Mouse (Mus musculus) midbrain, embryonic 16.5 days (tissue): ENCODE data around the gene Trim31. TPM values are rescaled to one million over a fixed set of nuclear protein-coding genes. Genes with fewer than 3 reads are reported as not detected.
"Not testable (repeated sequence)": the region's sequence is repeated elsewhere in the genome, so short reads cannot be mapped to it uniquely, and the experiment has no call there.

Experiments
- ATAC-seq: fragments of 200-750 bp; cut with Nextera tagmentation; 2 replicates; pipeline ENCODE4 v1.8.0; 2017; ENCODE audit warnings: moderate TSS enrichment
- H3K27ac ChIP-seq: fragments of 300-500 bp; sonication (generic); 2 replicates; pipeline ENCODE4 v1.5.1; 2014; ENCODE audit warnings: mild to moderate bottlenecking, low read length, mixed read lengths
- H3K27me3 ChIP-seq: fragments of 300-500 bp; sonication (generic); 2 replicates; pipeline ENCODE4 v1.6.1; 2014; ENCODE audit warnings: low read depth, low read length, mixed read lengths; ENCODE audit not compliant: control insufficient read depth, insufficient read depth
- H3K36me3 ChIP-seq: fragments of 300-500 bp; sonication (generic); 2 replicates; pipeline ENCODE4 v1.6.1; 2014; ENCODE audit warnings: mild to moderate bottlenecking, low read length, moderate library complexity, mixed read lengths; ENCODE audit not compliant: control insufficient read depth, insufficient read depth
- H3K4me1 ChIP-seq: fragments of 300-500 bp; sonication (generic); 2 replicates; pipeline ENCODE4 v1.6.1; 2014; ENCODE audit warnings: mild to moderate bottlenecking, low read length, mixed read lengths; ENCODE audit not compliant: control insufficient read depth, insufficient read depth
- H3K4me2 ChIP-seq: fragments of 300-500 bp; sonication (generic); 2 replicates; pipeline ENCODE4 v1.6.1; 2014; ENCODE audit warnings: mild to moderate bottlenecking, low read length, mixed read lengths
- H3K4me3 ChIP-seq: fragments of 300-500 bp; sonication (generic); 2 replicates; pipeline ENCODE4 v1.5.1; 2014; ENCODE audit warnings: low read depth, mild to moderate bottlenecking, low read length, moderate library complexity, mixed read lengths
- H3K9ac ChIP-seq: fragments of 300-500 bp; sonication (generic); 2 replicates; pipeline ENCODE4 v1.6.1; 2014; ENCODE audit warnings: low read depth, low read length, mixed read lengths
- H3K9me3 ChIP-seq: fragments of 300-500 bp; sonication (generic); replicated peaks from 2 replicates; pipeline ENCODE4 v1.6.1; 2014; ENCODE audit warnings: mild to moderate bottlenecking, low read length, mixed read lengths; ENCODE audit not compliant: control insufficient read depth, poor library complexity, severe bottlenecking
- WGBS: fragments of 180-500 bp; shearing (Covaris S2); extraction: QIAGEN DNeasy Blood & Tissue Kit; methylation state at CpG from one replicate; pipeline ENCODE4 v1.1.7; 2014; 5-methylcytosine and 5-hydroxymethylcytosine counted together
- polyA plus RNA-seq: library from polyadenylated mRNA; unstranded; fragments of >200 nt; fragmentation: Nextera tagmentation; extraction: Ambion mirVana; gene quantifications from 2 replicates; pipeline ENCODE4 v1.2.1, GENCODE M21; 2015

Gene Trim31
- polyA plus RNA-seq, 1 experiment from 2014 or later = not detected

GRCm38 (mm10) chr17:36891496-36891895, 6.4 kb upstream of the Trim31 start:
- not testable (repeated sequence) for H3K36me3 ChIP-seq, H3K27ac ChIP-seq, H3K9ac ChIP-seq, H3K4me1 ChIP-seq, H3K27me3 ChIP-seq, H3K4me3 ChIP-seq, H3K4me2 ChIP-seq, ATAC-seq, H3K9me3 ChIP-seq
- 92% methylated on average over 1 of the region's 1 CpGs for WGBS

- Histone ChIP-seq H3K36me3 (no peaks in the 10 kb centered on the region), H3K4me3 (no peak overlapping the region), H3K27ac (no peak overlapping the region), H3K9me3 (no peaks in the 10 kb centered on the region), H3K9ac (no peak overlapping the region), H3K4me2 (no peak overlapping the region), H3K4me1 (no peaks in the 10 kb centered on the region), H3K27me3 (no peaks in the 10 kb centered on the region)
- peak; percentile 67; the same call in 1 of the 2 replicates for ATAC-seq
- 9% methylated on average over 2 of the region's 2 CpGs for WGBS
Observed at GRCm38 (mm10) chr17:36892362-36892761, 5.6 kb upstream of the Trim31 start.

- no peak overlapping the region for H3K4me2 ChIP-seq
- no peak for ATAC-seq
- H3K9ac ChIP-seq = no peak overlapping the region
- no peaks in the 10 kb centered on the region for H3K36me3 ChIP-seq
- no peaks in the 10 kb centered on the region for H3K9me3 ChIP-seq
- no peaks in the 10 kb centered on the region for H3K4me1 ChIP-seq
- WGBS = 81% methylated on average over 5 of the region's 5 CpGs
- no peak overlapping the region for H3K4me3 ChIP-seq
- no peaks in the 10 kb centered on the region for H3K27me3 ChIP-seq
- no peak overlapping the region for H3K27ac ChIP-seq
Observed at GRCm38 (mm10) chr17:36893387-36893786, 4.5 kb upstream of the Trim31 start.

DNA sequence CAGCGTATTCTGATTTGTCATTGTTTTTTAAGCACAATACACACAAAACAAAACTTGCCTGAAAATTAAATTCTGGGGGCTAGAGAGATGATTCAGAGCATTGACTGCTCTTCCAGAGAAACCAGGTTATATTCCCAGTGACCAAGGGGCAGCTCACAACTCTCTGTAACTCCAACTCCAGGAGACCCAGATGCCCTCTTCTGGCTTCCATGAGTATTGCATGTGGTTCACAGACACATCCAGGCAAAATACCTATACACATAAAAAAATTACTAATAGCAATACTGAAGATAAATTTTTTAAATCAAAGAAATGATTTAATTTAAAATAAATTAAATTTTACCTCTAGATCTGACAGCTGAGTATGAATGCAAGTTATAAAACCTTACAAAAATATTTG, 1.3 kb upstream of the Trim31 start:
- no peaks in the 10 kb centered on the region for H3K9me3 ChIP-seq
- H3K9ac ChIP-seq = no peak overlapping the region
- no peak overlapping the region for H3K27ac ChIP-seq
- H3K4me1 ChIP-seq = no peaks in the 10 kb centered on the region
- ATAC-seq = no peak
- no peak overlapping the region for H3K4me2 ChIP-seq
- WGBS = 94% methylated on average over 1 of the region's 1 CpGs
- no peaks in the 10 kb centered on the region for H3K36me3 ChIP-seq
- no peak overlapping the region for H3K4me3 ChIP-seq
- no peaks in the 10 kb centered on the region for H3K27me3 ChIP-seq

- no peaks in the 10 kb centered on the region for H3K4me1 ChIP-seq
Observed at GRCm38 (mm10) chr17:36897065-36897464, 853 bp upstream of the Trim31 start.

DNA sequence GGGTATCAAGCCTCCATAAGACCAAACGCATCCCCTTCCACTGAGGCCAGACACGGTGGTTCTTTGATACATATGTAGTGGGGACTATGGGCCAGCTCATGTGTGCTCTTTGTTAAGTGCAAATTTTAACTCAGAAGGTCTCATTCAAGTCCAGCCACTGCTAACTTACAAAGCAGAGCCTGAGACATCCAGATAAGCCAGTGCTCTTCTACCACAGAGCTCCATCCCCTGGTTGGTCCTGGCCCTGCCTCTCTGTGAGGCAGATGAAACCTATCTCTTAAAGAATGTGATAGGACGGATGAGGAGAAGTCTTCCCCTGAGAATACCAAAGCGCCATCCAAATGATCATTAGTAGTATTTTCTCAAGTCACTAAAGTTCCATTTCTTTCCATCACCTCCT, 1.5 kb downstream of the Trim31 start:
- no peaks in the 10 kb centered on the region for H3K27me3 ChIP-seq
- no peak overlapping the region for H3K4me2 ChIP-seq
- WGBS = 87% methylated on average over 4 of the region's 4 CpGs
- H3K9ac ChIP-seq = no peak overlapping the region
- H3K36me3 ChIP-seq = no peaks in the 10 kb centered on the region
- H3K4me1 ChIP-seq = no peaks in the 10 kb centered on the region
- no peak overlapping the region for H3K4me3 ChIP-seq
- H3K27ac ChIP-seq = no peak overlapping the region
- H3K9me3 ChIP-seq = no peaks in the 10 kb centered on the region
- ATAC-seq = no peak

More at GRCm38 (mm10) chr17:36897065-36897464, 853 bp upstream of the Trim31 start:
- no peak overlapping the region for H3K4me2 ChIP-seq
- H3K9me3 ChIP-seq = no peaks in the 10 kb centered on the region
- H3K4me3 ChIP-seq = no peak overlapping the region
- H3K9ac ChIP-seq = no peak overlapping the region
- no peaks in the 10 kb centered on the region for H3K27me3 ChIP-seq
- no peak for ATAC-seq
- H3K27ac ChIP-seq = no peak overlapping the region
- no peaks in the 10 kb centered on the region for H3K36me3 ChIP-seq

DNA sequence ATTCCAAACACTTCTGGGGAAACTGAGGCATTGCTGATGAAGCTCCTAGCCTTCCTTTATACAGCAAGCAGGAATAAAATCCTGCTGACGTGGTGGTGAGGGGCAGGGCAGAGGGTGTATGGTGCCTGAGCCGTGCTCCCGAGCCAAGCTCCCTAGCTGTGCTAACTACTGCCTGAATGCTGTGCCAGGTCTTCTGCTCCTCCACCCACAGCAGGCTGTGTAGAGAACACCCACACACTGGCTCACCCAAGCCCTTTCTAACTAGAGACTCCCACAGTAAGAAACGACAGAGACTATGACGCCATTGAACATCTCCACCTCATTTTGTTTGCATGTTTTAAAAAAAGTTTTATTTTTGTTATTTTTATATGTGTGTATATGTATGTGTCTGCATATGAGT, 2.1 kb downstream of the Trim31 start:
- no peak overlapping the region for H3K27ac ChIP-seq
- ATAC-seq = no peak
- no peaks in the 10 kb centered on the region for H3K9me3 ChIP-seq
- H3K4me1 ChIP-seq = no peaks in the 10 kb centered on the region
- WGBS = 92% methylated on average over 5 of the region's 5 CpGs
- no peak overlapping the region for H3K4me2 ChIP-seq
- no peaks in the 10 kb centered on the region for H3K36me3 ChIP-seq
- H3K4me3 ChIP-seq = no peak overlapping the region
- no peaks in the 10 kb centered on the region for H3K27me3 ChIP-seq
- no peak overlapping the region for H3K9ac ChIP-seq

- Histone ChIP-seq H3K4me1 (no peaks in the 10 kb centered on the region), H3K36me3 (no peaks in the 10 kb centered on the region), H3K4me2 (no peak overlapping the region), H3K9ac (no peak overlapping the region), H3K27me3 (no peaks in the 10 kb centered on the region), H3K27ac (no peak overlapping the region), H3K9me3 (no peaks in the 10 kb centered on the region), H3K4me3 (no peak overlapping the region)
- ATAC-seq = no peak
- 30% methylated on average over 1 of the region's 1 CpGs for WGBS
Observed at GRCm38 (mm10) chr17:36900691-36901090, 2.8 kb downstream of the Trim31 start.

DNA sequence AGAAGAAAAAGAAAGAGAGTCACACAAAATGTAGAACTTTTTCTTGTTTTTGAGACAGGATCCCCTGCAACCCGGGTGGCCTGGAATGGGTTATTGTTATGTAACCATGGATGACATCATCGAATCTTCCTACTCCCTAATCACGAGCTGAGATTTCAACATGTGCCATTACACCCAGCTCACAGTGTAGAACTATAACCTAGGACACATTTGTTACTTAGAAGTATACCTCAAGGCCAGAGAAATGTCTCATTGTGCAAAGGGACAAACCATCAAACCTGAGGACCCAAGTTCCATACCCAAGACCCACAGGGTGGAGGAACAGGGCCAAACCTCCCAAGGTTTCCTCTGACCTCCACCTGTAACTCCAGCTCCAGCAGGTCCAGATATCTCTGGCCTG, 5.7 kb downstream of the Trim31 start:
- Histone ChIP-seq H3K9me3 (no peaks in the 10 kb centered on the region), H3K4me3 (no peak overlapping the region), H3K4me2 (no peak overlapping the region), H3K9ac (no peak overlapping the region), H3K27ac (no peak overlapping the region), H3K36me3 (no peaks in the 10 kb centered on the region), H3K4me1 (no peaks in the 10 kb centered on the region), H3K27me3 (no peaks in the 10 kb centered on the region)
- WGBS = 77% methylated on average over 3 of the region's 3 CpGs
- ATAC-seq = no peak

GRCm38 (mm10) chr17:36908235-36908634, 10.3 kb downstream of the Trim31 start:
- H3K9me3 ChIP-seq = no peaks in the 10 kb centered on the region
- ATAC-seq = no peak
- no peaks in the 10 kb centered on the region for H3K36me3 ChIP-seq
- H3K4me1 ChIP-seq = no peaks in the 10 kb centered on the region
- H3K27me3 ChIP-seq = no peaks in the 10 kb centered on the region
- H3K27ac ChIP-seq = no peak overlapping the region
- no peak overlapping the region for H3K4me2 ChIP-seq
- no peak overlapping the region for H3K4me3 ChIP-seq
- no peak overlapping the region for H3K9ac ChIP-seq
- WGBS = 68% methylated on average over 1 of the region's 1 CpGs
